Mouse (Mus musculus) midbrain, embryonic 11.5 days (tissue): ENCODE data around the gene Krr1. TPM values are rescaled to one million over a fixed set of nuclear protein-coding genes. Genes with fewer than 3 reads are reported as not detected.

Experiments used
- ATAC-seq: fragments of 200-750 bp; cut with Nextera tagmentation; 2 replicates; pipeline ENCODE4 v1.8.0; 2017; ENCODE audit warnings: moderate TSS enrichment, moderate library complexity; ENCODE audit not compliant: low FRiP score
- DNase-seq: peaks from one replicate; pipeline ENCODE4 v3.0.0; 2015; ENCODE audit warnings: low spot score; ENCODE audit errors: missing footprints
- H3K27ac ChIP-seq: fragments of 300-500 bp; sonication (generic); 2 replicates; pipeline ENCODE4 v1.5.1; 2014; ENCODE audit warnings: low read depth, low read length
- H3K27me3 ChIP-seq: fragments of 300-500 bp; sonication (generic); 2 replicates; pipeline ENCODE4 v1.6.1; 2014; ENCODE audit warnings: mild to moderate bottlenecking, low read length, moderate library complexity, mixed read lengths; ENCODE audit not compliant: control insufficient read depth, insufficient read depth
- H3K36me3 ChIP-seq: fragments of 300-500 bp; sonication (generic); 2 replicates; pipeline ENCODE4 v1.6.1; 2014; ENCODE audit warnings: mild to moderate bottlenecking, low read length, moderate library complexity, mixed read lengths; ENCODE audit not compliant: control insufficient read depth, insufficient read depth
- H3K4me1 ChIP-seq: fragments of 300-500 bp; sonication (generic); 2 replicates; pipeline ENCODE4 v1.6.1; 2014; ENCODE audit warnings: low read length; ENCODE audit not compliant: control insufficient read depth, insufficient read depth
- H3K4me2 ChIP-seq: fragments of 300-500 bp; sonication (generic); 2 replicates; pipeline ENCODE4 v1.6.1; 2014; ENCODE audit warnings: mild to moderate bottlenecking, moderate library complexity
- H3K4me3 ChIP-seq: fragments of 300-500 bp; sonication (generic); 2 replicates; pipeline ENCODE4 v1.5.1; 2014; ENCODE audit warnings: low read depth, low read length
- H3K9ac ChIP-seq: fragments of 300-500 bp; sonication (generic); 2 replicates; pipeline ENCODE4 v1.6.1; 2014; ENCODE audit warnings: low read length
- H3K9me3 ChIP-seq: fragments of 300-500 bp; sonication (generic); 2 replicates; pipeline ENCODE4 v1.6.1; 2016; ENCODE audit warnings: low read length; ENCODE audit not compliant: control insufficient read depth
- WGBS: fragments of 180-500 bp; shearing (Covaris S2); extraction: QIAGEN DNeasy Blood & Tissue Kit; methylation state at CpG from one replicate; pipeline ENCODE4 v1.1.7; 2014; 5-methylcytosine and 5-hydroxymethylcytosine counted together
- polyA plus RNA-seq: library from polyadenylated mRNA; unstranded; fragments of >200 nt; fragmentation: Nextera tagmentation; extraction: Ambion mirVana; gene quantifications from 2 replicates; pipeline ENCODE4 v1.2.1, GENCODE M21; 2014

The Krr1 gene
- polyA plus RNA-seq, 1 experiment from 2014 or later = 69.0 TPM

DNA sequence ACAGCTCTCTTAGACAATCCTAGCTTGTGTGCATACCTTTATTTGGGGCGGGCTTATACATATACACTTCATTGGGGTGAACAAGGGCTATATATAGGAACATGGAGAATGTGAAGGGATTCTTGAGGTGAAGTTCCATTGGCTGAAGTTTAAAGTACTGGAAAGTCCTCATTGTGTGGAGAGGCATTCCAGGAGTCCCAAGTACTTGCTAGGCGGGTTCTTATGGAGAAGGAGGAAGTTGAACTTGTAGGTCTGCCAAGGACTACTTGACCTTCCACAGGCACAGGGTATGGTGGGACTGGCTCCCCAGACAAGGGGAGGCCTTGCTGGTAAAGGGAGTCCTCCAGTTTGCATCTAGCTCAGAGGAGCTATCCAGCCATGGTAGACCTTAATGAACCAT lies 13.1 kb upstream of the Krr1 start:
- no peaks in the 10 kb centered on the region for H3K27me3 ChIP-seq
- no peaks in the 10 kb centered on the region for H3K36me3 ChIP-seq
- H3K9me3 ChIP-seq = no peaks in the 10 kb centered on the region
- 83% methylated on average over 2 of the region's 2 CpGs for WGBS
- DNase-seq (peak; percentile 49), ATAC-seq (no peak)
- H3K4me3 ChIP-seq = no peak overlapping the region
- H3K4me1 ChIP-seq = no peaks in the 10 kb centered on the region
- no peak overlapping the region for H3K9ac ChIP-seq
- no peak overlapping the region for H3K4me2 ChIP-seq
- H3K27ac ChIP-seq = no peak overlapping the region

DNA sequence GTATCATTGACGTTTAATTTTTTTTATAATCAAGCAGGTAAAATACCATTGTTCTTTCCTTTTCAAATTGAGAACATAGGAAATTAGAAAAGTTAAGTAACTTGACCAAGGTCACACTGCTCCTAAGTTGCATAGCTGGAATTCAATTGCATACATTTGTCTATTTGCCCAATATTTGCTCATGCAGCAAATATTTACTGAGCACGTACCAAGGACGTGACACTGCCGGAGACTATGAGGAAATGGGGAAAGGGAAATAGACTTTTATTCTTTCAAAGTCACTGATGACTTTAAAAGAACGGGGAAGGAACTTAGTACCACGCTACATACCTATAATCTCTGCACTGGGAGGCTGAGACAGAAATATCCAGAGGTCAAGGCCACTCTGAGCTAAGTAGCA lies 12.0 kb upstream of the Krr1 start:
- no peak for DNase-seq

DNA sequence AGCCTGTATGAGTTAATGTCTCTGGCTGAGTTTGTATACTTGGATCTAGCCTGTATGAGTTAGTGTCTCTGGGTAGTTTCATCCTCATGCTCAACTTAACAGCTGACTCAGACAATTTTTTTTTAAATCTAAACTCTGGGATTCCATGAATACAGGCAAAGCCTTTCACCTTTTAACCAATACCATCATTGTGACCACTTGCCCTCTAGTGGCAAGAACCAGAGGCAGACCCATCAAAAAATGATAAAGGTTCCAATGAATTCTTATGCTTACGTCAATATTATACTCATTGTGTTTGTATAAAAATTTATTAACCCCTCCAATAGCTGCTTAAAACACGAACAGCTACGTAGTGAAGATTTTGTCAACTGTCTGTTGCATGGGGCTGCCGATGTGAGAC lies 6.1 kb upstream of the Krr1 start:
- DNase-seq (peak; percentile 73), ATAC-seq (no peak)
- Histone ChIP-seq H3K4me3 (no peak overlapping the region), H3K27me3 (no peaks in the 10 kb centered on the region), H3K4me2 (no peak overlapping the region), H3K27ac (no peak overlapping the region), H3K9me3 (no peaks in the 10 kb centered on the region), H3K9ac (no peak overlapping the region), H3K36me3 (no peaks in the 10 kb centered on the region), H3K4me1 (no peaks in the 10 kb centered on the region)
- WGBS = 52% methylated on average over 4 of the region's 4 CpGs

More for the DNA sequence above, 12.0 kb upstream of the Krr1 start:
- H3K36me3 ChIP-seq = no peaks in the 10 kb centered on the region
- H3K27ac ChIP-seq = no peak overlapping the region
- no peak for ATAC-seq
- WGBS = 82% methylated on average over 6 of the region's 6 CpGs
- H3K4me1 ChIP-seq = no peaks in the 10 kb centered on the region
- no peaks in the 10 kb centered on the region for H3K9me3 ChIP-seq
- no peak overlapping the region for H3K4me3 ChIP-seq
- no peak overlapping the region for H3K9ac ChIP-seq
- no peak overlapping the region for H3K4me2 ChIP-seq
- no peaks in the 10 kb centered on the region for H3K27me3 ChIP-seq

DNA sequence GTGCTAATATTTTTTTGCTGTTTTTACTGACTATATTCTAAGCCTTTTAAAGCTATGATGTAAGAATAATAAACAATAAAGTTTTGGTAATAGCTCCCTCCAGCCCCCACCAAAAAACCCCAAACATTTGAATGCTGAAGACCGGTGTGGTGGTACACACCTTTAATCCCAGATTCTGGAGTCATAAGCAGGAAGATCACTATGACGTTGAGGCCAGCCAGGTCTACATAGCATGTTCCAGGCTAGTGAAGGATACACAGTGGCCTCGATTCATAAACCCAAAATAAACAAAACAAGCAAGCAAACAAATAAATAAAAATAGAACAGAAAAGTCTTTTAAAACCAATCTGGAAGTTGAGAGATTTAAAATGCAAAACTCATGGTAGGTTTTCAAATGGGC lies 535 bp upstream of the Krr1 start:
- Histone ChIP-seq H3K9me3 (no peaks in the 10 kb centered on the region), H3K27me3 (no peaks in the 10 kb centered on the region), H3K36me3 (no peaks in the 10 kb centered on the region), H3K9ac (no peak overlapping the region), H3K4me2 (no peak overlapping the region), H3K4me1 (peaks cover 6% of the 10 kb centered on the region), H3K4me3 (no peak overlapping the region), H3K27ac (no peak overlapping the region)
- peak; percentile 4 for DNase-seq
- ATAC-seq = peak; percentile 40; the same call in 1 of the 2 replicates
- 80% methylated on average over 3 of the region's 3 CpGs for WGBS

DNA sequence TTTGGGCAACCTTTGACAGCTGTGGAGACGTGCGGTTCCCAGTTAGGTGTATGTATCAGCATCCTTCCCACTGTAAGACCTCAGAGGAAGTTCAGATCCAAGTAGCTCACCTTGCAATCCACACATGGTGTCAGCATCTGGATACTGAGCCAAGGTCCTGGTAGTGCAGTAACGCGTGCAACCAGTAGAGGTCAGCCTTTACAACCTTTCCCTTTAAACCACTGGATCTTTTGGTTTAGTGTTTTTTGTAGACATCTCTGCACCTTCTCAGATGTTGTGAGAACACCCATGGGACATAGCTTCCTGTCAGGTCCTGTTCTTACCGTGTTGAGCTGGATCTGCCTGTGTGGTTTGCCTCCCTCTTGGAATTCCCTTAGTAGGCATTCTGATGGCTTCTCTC lies 5.1 kb downstream of the Krr1 start:
- DNase-seq = peak; percentile 96
- H3K36me3 ChIP-seq = peaks cover 8% of the 10 kb centered on the region; the same call in 1 of the 2 replicates
- 0 out of 2 replicates have a peak, but pooled peaks have one; percentile 22 for ATAC-seq
- H3K9ac ChIP-seq = no peak overlapping the region
- 48% methylated on average over 5 of the region's 5 CpGs for WGBS
- H3K4me2 ChIP-seq = no peak overlapping the region
- H3K27me3 ChIP-seq = no peaks in the 10 kb centered on the region
- H3K4me1 ChIP-seq = peaks cover 6% of the 10 kb centered on the region
- no peak overlapping the region for H3K4me3 ChIP-seq
- no peak overlapping the region for H3K27ac ChIP-seq
- no peaks in the 10 kb centered on the region for H3K9me3 ChIP-seq

DNA sequence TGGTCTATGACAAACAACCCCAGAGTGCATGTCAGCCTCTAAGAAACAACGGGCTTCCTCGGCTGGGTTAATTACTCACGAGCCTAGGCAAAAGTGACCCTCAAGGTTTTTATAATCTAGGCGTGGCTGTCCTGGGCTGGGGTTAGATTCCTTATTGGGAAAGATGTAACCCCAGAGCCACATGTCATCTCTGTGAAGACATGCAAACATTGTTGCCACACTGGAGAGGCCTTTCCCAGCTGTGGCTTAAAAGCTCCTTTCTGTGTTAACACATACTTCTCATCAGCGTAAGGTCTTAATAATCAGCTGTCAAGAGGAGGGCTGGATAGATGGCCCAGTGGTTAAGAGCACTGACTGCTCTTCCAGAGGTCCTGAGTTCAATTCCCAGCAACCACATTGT lies 10.6 kb downstream of the Krr1 start:
- no peaks in the 10 kb centered on the region for H3K9me3 ChIP-seq
- H3K27me3 ChIP-seq = no peaks in the 10 kb centered on the region
- ATAC-seq (no peak), DNase-seq (no peak)
- H3K27ac ChIP-seq = no peak overlapping the region
- H3K36me3 ChIP-seq = peaks cover 12% of the 10 kb centered on the region; the same call in 1 of the 2 replicates
- H3K4me2 ChIP-seq = no peak overlapping the region
- no peaks in the 10 kb centered on the region for H3K4me1 ChIP-seq
- WGBS = 92% methylated on average over 5 of the region's 5 CpGs
- H3K4me3 ChIP-seq = no peak overlapping the region
- no peak overlapping the region for H3K9ac ChIP-seq

DNA sequence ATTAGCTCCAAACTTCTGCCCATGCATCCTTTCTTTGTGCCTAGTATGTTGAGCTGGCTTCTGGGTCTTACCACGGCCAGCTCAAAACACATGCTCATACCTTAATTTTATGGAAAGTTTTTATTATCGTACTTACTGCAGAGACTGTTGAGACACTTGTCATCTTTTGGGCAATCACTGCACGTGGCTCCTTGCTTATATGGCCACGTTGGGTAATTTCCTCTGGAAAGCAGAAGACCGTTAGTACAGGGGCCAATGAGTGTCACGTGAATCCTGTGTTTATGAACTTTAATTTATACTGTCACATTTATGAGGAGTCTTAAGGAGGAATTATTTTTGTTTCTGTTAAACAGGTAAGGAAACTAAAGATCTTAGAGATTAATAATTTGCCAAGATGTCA lies 14.0 kb downstream of the Krr1 start:
- WGBS = 92% methylated on average over 6 of the region's 6 CpGs
- H3K9me3 ChIP-seq = no peaks in the 10 kb centered on the region
- ATAC-seq (no peak), DNase-seq (no peak)
- H3K9ac ChIP-seq = no peak overlapping the region
- no peaks in the 10 kb centered on the region for H3K4me1 ChIP-seq
- peaks cover 4% of the 10 kb centered on the region; the same call in 1 of the 2 replicates for H3K36me3 ChIP-seq
- H3K27ac ChIP-seq = no peak overlapping the region
- H3K27me3 ChIP-seq = no peaks in the 10 kb centered on the region
- H3K4me3 ChIP-seq = no peak overlapping the region
- no peak overlapping the region for H3K4me2 ChIP-seq

DNA sequence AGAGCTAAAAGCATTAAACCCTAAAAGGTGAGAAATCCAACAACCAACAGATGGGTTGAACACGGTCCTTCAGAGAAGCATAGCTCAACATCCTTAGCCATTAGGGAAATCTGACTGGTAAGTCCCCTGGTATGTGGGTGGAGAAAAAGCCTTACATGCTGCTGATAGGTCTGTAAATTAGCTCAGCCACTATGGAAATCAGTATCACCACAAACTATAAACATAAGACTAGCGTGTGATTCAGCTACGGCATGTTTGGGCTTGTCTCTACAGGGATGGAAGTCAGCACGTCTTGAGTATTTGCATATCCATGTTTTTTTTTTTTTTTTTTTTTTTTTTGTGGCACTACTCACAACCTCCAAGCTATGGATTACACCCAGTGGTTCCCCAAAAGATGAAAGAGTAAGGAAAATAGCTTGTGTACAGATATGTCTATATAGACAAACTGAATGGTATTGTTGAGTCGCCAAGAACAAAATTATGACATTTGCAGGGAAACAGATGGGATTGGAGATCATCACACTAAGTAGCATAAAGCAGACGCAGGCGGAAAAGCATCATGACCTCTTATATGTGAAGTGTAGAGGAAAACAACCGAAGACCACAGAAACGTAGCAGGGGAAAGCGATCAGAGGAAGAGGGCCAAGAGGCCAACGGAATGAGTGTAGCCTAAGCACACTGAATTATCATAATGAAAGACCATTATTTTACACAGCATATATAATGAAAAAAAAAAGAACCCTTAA lies 23.5 kb downstream of the Krr1 start:
- no peaks in the 10 kb centered on the region for H3K4me1 ChIP-seq
- no peak overlapping the region for H3K4me3 ChIP-seq
- DNase-seq (no peak), ATAC-seq (no peak)
- no peaks in the 10 kb centered on the region for H3K27me3 ChIP-seq
- no peak overlapping the region for H3K27ac ChIP-seq
- H3K9ac ChIP-seq = no peak overlapping the region
- no peaks in the 10 kb centered on the region for H3K36me3 ChIP-seq
- no peaks in the 10 kb centered on the region for H3K9me3 ChIP-seq
- H3K4me2 ChIP-seq = no peak overlapping the region
- WGBS = 93% methylated on average over 11 of the region's 11 CpGs

DNA sequence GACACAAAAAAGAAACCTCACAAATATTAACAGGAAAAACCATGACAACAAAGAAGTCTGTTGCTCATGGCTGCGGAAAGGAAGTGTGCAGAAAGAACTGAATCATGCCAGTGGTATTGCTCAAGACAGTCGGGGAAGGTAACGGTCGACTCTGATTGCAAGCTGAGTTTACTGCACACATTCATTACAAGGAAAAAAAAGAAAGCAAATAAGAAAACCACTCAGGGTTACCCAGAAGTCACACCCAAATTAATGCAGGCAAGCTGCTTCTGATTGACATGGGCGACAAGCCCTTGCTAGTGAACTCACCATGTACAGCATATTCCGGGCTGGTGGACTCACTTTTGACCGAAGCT lies 24.1 kb downstream of the Krr1 start:
- H3K4me3 ChIP-seq = no peak overlapping the region
- ATAC-seq = no peak

More for the DNA sequence above, 24.1 kb downstream of the Krr1 start:
- Histone ChIP-seq H3K9ac (no peak overlapping the region), H3K36me3 (no peaks in the 10 kb centered on the region), H3K27ac (no peak overlapping the region), H3K4me1 (no peaks in the 10 kb centered on the region), H3K27me3 (no peaks in the 10 kb centered on the region), H3K9me3 (no peaks in the 10 kb centered on the region), H3K4me2 (no peak overlapping the region)
- WGBS = 95% methylated on average over 7 of the region's 7 CpGs
- DNase-seq = no peak
